Mouse (Mus musculus) hindbrain, postnatal 0 days (tissue): Measurements from ENCODE around the gene Vdac1. TPM values are rescaled to one million over a fixed set of nuclear protein-coding genes. Genes with fewer than 3 reads are reported as not detected.

Experiments
- ATAC-seq: fragments of 200-750 bp; cut with Nextera tagmentation; 2 replicates; pipeline ENCODE4 v1.8.0; 2017; ENCODE audit warnings: mild to moderate bottlenecking, moderate TSS enrichment, moderate library complexity
- DNase-seq: peaks from one replicate; pipeline ENCODE4 v3.0.0-alpha.2; 2015; ENCODE audit warnings: low spot score
- H3K27ac ChIP-seq: fragments of 300-500 bp; sonication (generic); 2 replicates; pipeline ENCODE4 v1.5.1; 2014; ENCODE audit warnings: mild to moderate bottlenecking
- H3K27me3 ChIP-seq: fragments of 300-500 bp; sonication (generic); 2 replicates; pipeline ENCODE4 v1.6.1; 2014; ENCODE audit warnings: low read length, mixed read lengths; ENCODE audit not compliant: insufficient read depth
- H3K36me3 ChIP-seq: fragments of 300-500 bp; sonication (generic); 2 replicates; pipeline ENCODE4 v1.6.1; 2014; ENCODE audit warnings: low read length, mixed read lengths; ENCODE audit not compliant: insufficient read depth
- H3K4me1 ChIP-seq: fragments of 300-500 bp; sonication (generic); 2 replicates; pipeline ENCODE4 v1.6.1; 2014; ENCODE audit warnings: antibody characterized with exemption, low read length, mixed read lengths; ENCODE audit not compliant: insufficient read depth
- H3K4me2 ChIP-seq: fragments of 300-500 bp; sonication (generic); 2 replicates; pipeline ENCODE4 v1.6.1; 2014; ENCODE audit warnings: low read depth, mild to moderate bottlenecking, low read length, moderate library complexity, mixed read lengths
- H3K4me3 ChIP-seq: fragments of 300-500 bp; sonication (generic); 2 replicates; pipeline ENCODE4 v1.5.1; 2014; ENCODE audit warnings: low read length
- H3K9ac ChIP-seq: fragments of 300-500 bp; sonication (generic); replicated peaks from 2 replicates; pipeline ENCODE4 v1.6.1; 2014; ENCODE audit warnings: mild to moderate bottlenecking, low read length, moderate library complexity, mixed read lengths
- H3K9me3 ChIP-seq: fragments of 300-500 bp; sonication (generic); 2 replicates; pipeline ENCODE4 v1.6.1; 2016; ENCODE audit warnings: low read length, mixed read lengths
- CTCF ChIP-seq: IDR thresholded peaks from 2 replicates; pipeline ENCODE4 v1.5.1; 2016; ENCODE audit warnings: antibody characterized with exemption, control low read depth, low read depth
- WGBS: fragments of 180-500 bp; shearing (Covaris S2); extraction: QIAGEN DNeasy Blood & Tissue Kit; methylation state at CpG from one replicate; pipeline ENCODE4 v1.1.7; 2014; 5-methylcytosine and 5-hydroxymethylcytosine counted together
- polyA plus RNA-seq: library from polyadenylated mRNA; unstranded; fragments of >200 nt; fragmentation: Nextera tagmentation; extraction: Ambion mirVana; gene quantifications from 2 replicates; pipeline ENCODE4 v1.2.1, GENCODE M21; 2015
- total RNA-seq: library from RNA; depleted of rRNA; stranded (reverse); fragments of >200 nt; gene quantifications from 2 replicates; pipeline ENCODE4 v1.2.3, GENCODE M21; 2014

The Vdac1 gene
- total and polyA plus RNA-seq, 2 experiments from 2014 or later = 314 to 441 TPM

GRCm38 (mm10) chr11:52361287-52361921, 744 bp downstream of the Vdac1 start:
- WGBS = under 1% methylated on average over 47 of the region's 47 CpGs

DNA sequence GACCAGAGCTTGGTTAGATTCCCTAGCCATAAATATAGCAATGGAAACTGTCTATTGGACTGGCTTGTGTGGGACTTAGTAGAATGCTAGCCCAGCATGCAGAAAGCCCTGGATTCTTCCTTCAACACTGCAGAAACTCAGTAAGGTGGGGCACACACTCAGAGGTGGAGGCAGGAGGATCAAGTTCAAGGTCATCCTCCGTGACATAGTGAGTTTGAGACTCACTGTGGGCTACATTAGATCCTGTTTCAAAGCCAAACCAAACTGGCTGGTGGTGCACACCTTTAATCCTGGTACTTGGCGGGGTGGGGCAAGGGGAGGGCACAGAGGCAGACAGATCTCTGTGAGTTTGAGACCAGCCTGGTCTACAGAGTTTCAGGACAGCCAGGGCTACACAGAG, 3.7 kb downstream of the Vdac1 start:
- Histone ChIP-seq H3K9me3 (no peaks in the 10 kb centered on the region), H3K4me2 (no peak overlapping the region), H3K27me3 (no peaks in the 10 kb centered on the region), H3K4me1 (peaks cover 24% of the 10 kb centered on the region), H3K4me3 (no peak overlapping the region), H3K27ac (no peak overlapping the region), H3K9ac (no peak overlapping the region), H3K36me3 (no peaks in the 10 kb centered on the region)
- no peak for ATAC-seq
- TF ChIP-seq CTCF = no peak
- WGBS = 82% methylated on average over 2 of the region's 2 CpGs
- no peak for DNase-seq

More at GRCm38 (mm10) chr11:52361287-52361921, 744 bp downstream of the Vdac1 start:
- peaks cover 24% of the 10 kb centered on the region for H3K4me1 ChIP-seq
- DNase-seq = peak; percentile 26
- H3K9ac ChIP-seq = peak overlapping the region; percentile 96
- TF ChIP-seq CTCF = no peak
- peak overlapping the region; percentile 86 for H3K4me2 ChIP-seq
- no peaks in the 10 kb centered on the region for H3K27me3 ChIP-seq
- peak overlapping the region; percentile 97 for H3K4me3 ChIP-seq
- ATAC-seq = peak; percentile 10; the same call in 1 of the 2 replicates
- no peaks in the 10 kb centered on the region for H3K9me3 ChIP-seq
- no peaks in the 10 kb centered on the region for H3K36me3 ChIP-seq
- H3K27ac ChIP-seq = peak overlapping the region; percentile 97

GRCm38 (mm10) chr11:52365143-52365542, 4.5 kb downstream of the Vdac1 start:
- WGBS = 64% methylated on average over 1 of the region's 1 CpGs
- Histone ChIP-seq H3K9ac (no peak overlapping the region; the same call in 1 of the 2 replicates), H3K4me1 (peaks cover 18% of the 10 kb centered on the region)

GRCm38 (mm10) chr11:52366358-52366757, 5.7 kb downstream of the Vdac1 start:
- ATAC-seq = no peak
- Histone ChIP-seq H3K36me3 (no peaks in the 10 kb centered on the region), H3K27me3 (no peaks in the 10 kb centered on the region), H3K27ac (no peak overlapping the region), H3K4me1 (peaks cover 18% of the 10 kb centered on the region), H3K9ac (no peak overlapping the region), H3K4me3 (no peak overlapping the region), H3K9me3 (no peaks in the 10 kb centered on the region), H3K4me2 (no peak overlapping the region)
- no peak for TF ChIP-seq CTCF
- DNase-seq = no peak
- 90% methylated on average over 5 of the region's 5 CpGs for WGBS

More at GRCm38 (mm10) chr11:52365143-52365542, 4.5 kb downstream of the Vdac1 start:
- no peak overlapping the region for H3K4me3 ChIP-seq
- TF ChIP-seq CTCF = no peak
- no peaks in the 10 kb centered on the region for H3K9me3 ChIP-seq
- no peak overlapping the region for H3K27ac ChIP-seq
- no peaks in the 10 kb centered on the region for H3K36me3 ChIP-seq
- H3K4me2 ChIP-seq = no peak overlapping the region
- ATAC-seq (no peak), DNase-seq (no peak)
- no peaks in the 10 kb centered on the region for H3K27me3 ChIP-seq

GRCm38 (mm10) chr11:52368176-52368985, 7.7 kb downstream of the Vdac1 start:
- WGBS = 76% methylated on average over 10 of the region's 10 CpGs
- TF ChIP-seq CTCF = no peak
- Histone ChIP-seq H3K4me3 (no peak overlapping the region), H3K4me1 (peaks cover 7% of the 10 kb centered on the region; the same call in 1 of the 2 replicates), H3K9ac (no peak overlapping the region), H3K27me3 (no peaks in the 10 kb centered on the region), H3K36me3 (no peaks in the 10 kb centered on the region), H3K27ac (no peak overlapping the region), H3K9me3 (no peaks in the 10 kb centered on the region), H3K4me2 (no peak overlapping the region)
- DNase-seq (no peak), ATAC-seq (no peak)

GRCm38 (mm10) chr11:52369252-52370134, 8.8 kb downstream of the Vdac1 start:
- H3K36me3 ChIP-seq = no peaks in the 10 kb centered on the region
- H3K4me1 ChIP-seq = peaks cover 6% of the 10 kb centered on the region; the same call in 1 of the 2 replicates
- TF ChIP-seq CTCF = no peak
- H3K4me2 ChIP-seq = no peak overlapping the region
- ATAC-seq = no peak
- 74% methylated on average over 9 of the region's 9 CpGs for WGBS
- H3K27me3 ChIP-seq = no peaks in the 10 kb centered on the region
- H3K9me3 ChIP-seq = no peaks in the 10 kb centered on the region
- no peak overlapping the region for H3K9ac ChIP-seq
- no peak overlapping the region for H3K4me3 ChIP-seq
- H3K27ac ChIP-seq = peak overlapping the region; percentile 52
- no peak for DNase-seq
